Mouse (Mus musculus) urinary bladder, postnatal 10 days (tissue): ENCODE results near the gene Cyp3a59.
"Not testable (repeated sequence)": the region's sequence is repeated elsewhere in the genome, so short reads cannot be mapped to it uniquely, and the experiment has no call there.

Source experiments
- DNase-seq: peaks from one replicate; pipeline ENCODE4 v3.0.0; 2022; ENCODE audit warnings: low spot score

The Cyp3a59 gene

GRCm38 (mm10) chr5:146078945-146079344 lies at the start of gene Cyp3a59:
TSS of gene Cyp3a59 (plus strand) at chr5:146079257.
- DNase-seq = not testable (repeated sequence)

DNA sequence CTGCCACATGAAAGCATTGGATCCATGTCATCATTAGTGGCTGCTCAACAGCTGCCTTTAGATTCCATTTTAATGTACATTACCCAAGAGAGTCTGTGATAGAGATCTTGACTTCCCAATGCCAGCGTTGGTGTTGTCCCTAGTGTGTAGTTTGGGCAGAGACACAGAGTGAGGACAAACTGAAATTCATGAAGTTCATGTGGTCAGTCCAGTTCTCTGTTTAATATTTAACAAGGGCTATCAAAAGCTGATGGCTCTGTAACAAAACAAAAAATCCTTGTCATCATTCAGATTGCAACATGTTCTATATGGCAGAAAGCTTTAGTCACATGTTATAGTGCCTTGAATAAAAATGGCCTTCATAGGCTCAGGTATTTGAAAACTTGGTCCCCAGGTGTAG lies 9.0 kb upstream of the Cyp3a59 start:
- no peak for DNase-seq

DNA sequence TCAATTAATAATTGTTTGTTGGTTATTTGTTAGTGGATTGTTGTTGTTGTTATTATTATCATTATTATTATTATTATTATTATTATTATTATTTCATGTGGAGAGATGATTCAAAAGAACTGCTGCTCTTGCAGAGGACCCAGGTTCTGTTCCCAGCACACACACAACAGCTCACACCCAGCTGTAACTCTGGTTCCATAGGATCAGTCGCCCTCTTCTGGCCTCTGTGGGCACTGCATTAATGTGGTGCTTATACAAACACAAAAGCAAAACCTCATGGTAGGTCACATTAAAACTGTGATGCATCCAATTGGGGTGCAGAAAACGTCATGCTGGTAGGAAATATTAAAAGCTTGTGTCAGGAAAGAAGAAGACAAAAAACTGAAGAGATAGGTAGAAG lies 68.8 kb downstream of the Cyp3a59 start:
- no peak for DNase-seq

DNA sequence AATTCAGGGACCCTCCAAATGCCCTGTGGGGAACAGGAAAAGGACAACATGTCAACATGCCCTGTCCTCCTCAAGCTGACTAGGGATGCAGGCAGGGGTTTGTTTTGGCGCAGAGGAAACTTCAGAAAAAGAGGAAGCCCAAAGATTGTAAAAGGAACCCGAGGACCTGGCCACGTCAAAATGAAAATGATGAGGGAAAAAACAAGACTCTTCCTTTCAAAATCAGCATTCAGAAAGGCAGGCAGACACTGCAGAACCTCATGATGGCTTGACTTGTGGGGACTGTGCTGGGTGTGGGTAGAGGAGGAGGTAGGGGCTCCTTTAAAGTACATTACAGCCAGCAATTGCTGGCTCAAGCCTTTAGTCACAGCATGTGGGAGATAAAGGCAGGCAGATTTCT lies 71.4 kb downstream of the Cyp3a59 start:
- DNase-seq = no peak

GRCm38 (mm10) chr5:146158326-146158725 lies 79.3 kb downstream of the Cyp3a59 start:
- DNase-seq = not testable (repeated sequence)

DNA sequence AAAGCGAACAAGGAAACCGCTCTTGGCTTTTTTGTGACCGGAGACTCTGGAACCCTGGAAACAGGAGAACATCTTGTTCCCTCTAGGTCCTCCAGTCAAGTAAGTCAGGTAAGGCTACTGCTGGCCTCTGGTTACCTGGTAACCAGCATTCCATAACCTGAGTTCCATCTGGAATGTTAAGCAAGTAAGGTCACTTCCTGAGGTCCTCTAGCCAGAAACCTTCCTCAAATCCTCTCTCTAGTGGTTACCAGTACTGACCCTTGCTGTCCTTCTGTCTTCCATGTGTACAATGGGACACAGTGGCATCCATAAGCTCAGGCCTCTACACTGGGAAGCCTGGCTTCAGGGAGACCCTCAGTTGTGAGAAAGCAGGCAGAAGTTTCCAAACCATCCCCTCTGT lies 81.4 kb downstream of the Cyp3a59 start, which contains the start of gene Gm5565:
TSS of gene Gm5565 (minus strand) at position 101 of the 400 bp plus-strand sequence.
- not testable (repeated sequence) for DNase-seq
